In genomic region chr3:95315844-95316550, GRCm38 (mm10) we compare ENCODE assay signal across 8 mouse cellular contexts. TPM values are rescaled to one million over a fixed set of nuclear protein-coding genes. Genes with fewer than 3 reads are reported as not detected.
DNase-seq lines count a peak whose midpoint lies in the region; ATAC-seq and TF ChIP-seq lines count a peak whose summit lies in the region.

No protein-coding gene starts in this region.

- no peaks in the 10 kb centered on the region for H3K9me3 ChIP-seq in forebrain, embryonic 13.5 days (replicated peaks)
- no peaks in the 10 kb centered on the region for H3K9me3 ChIP-seq in limb, embryonic 15.5 days
- H3K9me3 ChIP-seq in stomach, postnatal 0 days (ENCODE audit: control insufficient read depth, low read length) = no peaks in the 10 kb centered on the region

- no peak overlapping the region for H3K27ac ChIP-seq in thymus, adult 2 months (ENCODE audit: control insufficient read depth, insufficient read depth, low read length)
- H3K27ac ChIP-seq in forebrain, embryonic 13.5 days = peak overlapping the region; percentile 92
- H3K27ac ChIP-seq in limb, embryonic 15.5 days = peak overlapping the region; percentile 94
- peak overlapping the region; percentile 94 for H3K27ac ChIP-seq in stomach, postnatal 0 days (replicated peaks)

- peak; percentile 5; the same call in 1 of the 2 replicates for ATAC-seq in forebrain, embryonic 13.5 days
- no peak for ATAC-seq in limb, embryonic 15.5 days (ENCODE audit: insufficient number of reproducible peaks, low FRiP score, low TSS enrichment, low read depth)
- ATAC-seq in stomach, postnatal 0 days (ENCODE audit: low FRiP score, low TSS enrichment) = no peak

- peak overlapping the region; percentile 74 for H3K4me3 ChIP-seq in thymus, adult 2 months (ENCODE audit: control insufficient read depth, insufficient read depth, low read length)
- peak overlapping the region; percentile 89 for H3K4me3 ChIP-seq in forebrain, embryonic 13.5 days
- peak overlapping the region; percentile 94 for H3K4me3 ChIP-seq in limb, embryonic 15.5 days
- peak overlapping the region; percentile 95 for H3K4me3 ChIP-seq in stomach, postnatal 0 days (ENCODE audit: low read depth, low read length)

- no peak for TF ChIP-seq EP300 in stomach, postnatal 0 days (optimal IDR thresholded peaks at IDR 0.05)

- no peak for TF ChIP-seq CTCF in thymus, adult 2 months (IDR thresholded peaks at IDR 0.05; ENCODE audit: borderline replicate concordance, control insufficient read depth, extremely low read depth, insufficient read depth, low read length, poor library complexity)
- no peak for TF ChIP-seq CTCF in stomach, postnatal 0 days (IDR thresholded peaks at IDR 0.05; ENCODE audit: low read depth)

- 15% methylated on average over 9 of the region's 9 CpGs for WGBS in thymus, adult 2 months
- WGBS in forebrain, embryonic 13.5 days = 11% methylated on average over 9 of the region's 9 CpGs
- WGBS in limb, embryonic 15.5 days = 11% methylated on average over 9 of the region's 9 CpGs
- 11% methylated on average over 9 of the region's 9 CpGs for WGBS in stomach, postnatal 0 days

- no peak for TF ChIP-seq POLR2A in thymus, adult 2 months (IDR thresholded peaks at IDR 0.05; ENCODE audit: control insufficient read depth, extremely low read depth, insufficient read depth, low read length, poor library complexity)

- peak overlapping the region; percentile 76 for H3K4me2 ChIP-seq in forebrain, embryonic 13.5 days
- peak overlapping the region; percentile 67 for H3K4me2 ChIP-seq in limb, embryonic 15.5 days
- H3K4me2 ChIP-seq in stomach, postnatal 0 days (replicated peaks; ENCODE audit: low read depth) = peak overlapping the region; percentile 75

- H3K9ac ChIP-seq in forebrain, embryonic 13.5 days = peak overlapping the region; percentile 96
- peak overlapping the region; percentile 97 for H3K9ac ChIP-seq in limb, embryonic 15.5 days
- peak overlapping the region; percentile 97 for H3K9ac ChIP-seq in stomach, postnatal 0 days (ENCODE audit: low read length)

- peaks cover 23% of the 10 kb centered on the region for H3K4me1 ChIP-seq in thymus, adult 2 months (replicated peaks; ENCODE audit: control insufficient read depth, insufficient read depth, low read length)
- peaks cover 32% of the 10 kb centered on the region for H3K4me1 ChIP-seq in forebrain, embryonic 13.5 days
- peaks cover 36% of the 10 kb centered on the region for H3K4me1 ChIP-seq in limb, embryonic 15.5 days
- H3K4me1 ChIP-seq in stomach, postnatal 0 days (replicated peaks; ENCODE audit: control insufficient read depth, insufficient read depth) = peaks cover 12% of the 10 kb centered on the region; the same call in 1 of the 2 replicates

- intact Hi-C loops in gastrocnemius, postnatal 14 days (cut with DNase I; ENCODE audit: low total_unique reads) = no loop called here

- DNase-seq in thymus, adult 2 months = no peak
- DNase-seq in thymus, postnatal 14 days = no peak
- no peak for DNase-seq in stomach, postnatal 0 days (ENCODE audit: low spot score)
- DNase-seq in thymus, postnatal 36 days = no peak
- no peak for DNase-seq in gastrocnemius, postnatal 14 days
- DNase-seq in right cerebral cortex, postnatal 10 days (ENCODE audit: low spot score in 2 of 2) = no peak

- no peaks in the 10 kb centered on the region for H3K27me3 ChIP-seq in thymus, adult 2 months (ENCODE audit: control insufficient read depth, insufficient read depth, low read length)
- H3K27me3 ChIP-seq in forebrain, embryonic 13.5 days = no peaks in the 10 kb centered on the region
- no peaks in the 10 kb centered on the region for H3K27me3 ChIP-seq in limb, embryonic 15.5 days
- H3K27me3 ChIP-seq in stomach, postnatal 0 days (ENCODE audit: control insufficient read depth, insufficient read depth, low read length) = no peaks in the 10 kb centered on the region

- H3K36me3 ChIP-seq in thymus, adult 2 months (ENCODE audit: control insufficient read depth, insufficient read depth, low read length) = peaks cover 12% of the 10 kb centered on the region
- H3K36me3 ChIP-seq in forebrain, embryonic 13.5 days (ENCODE audit: poor library complexity, severe bottlenecking) = peaks cover 18% of the 10 kb centered on the region
- H3K36me3 ChIP-seq in limb, embryonic 15.5 days = peaks cover 17% of the 10 kb centered on the region
- H3K36me3 ChIP-seq in stomach, postnatal 0 days (ENCODE audit: control insufficient read depth, insufficient read depth, low read length) = peaks cover under 1% of the 10 kb centered on the region; the same call in 1 of the 2 replicates

RNA-seq across cellular contexts. Expression of gene Cers2, which starts 1.4 kb away (rescaled TPM):
- polyA plus RNA-seq in thymus, adult 2 months (2012; rRNA removed) = 129 and 140 TPM in 2 replicates
- 98.4 and 103 TPM in 2 replicates for polyA plus RNA-seq in forebrain, embryonic 13.5 days (2015; fragmentation: Nextera tagmentation; extraction: Ambion mirVana)
- polyA plus RNA-seq in limb, embryonic 15.5 days (2015; fragmentation: Nextera tagmentation; extraction: Ambion mirVana) = 154 and 157 TPM in 2 replicates
- polyA plus RNA-seq in stomach, postnatal 0 days (2015; fragmentation: Nextera tagmentation; extraction: Ambion mirVana) = 75.0 and 80.3 TPM in 2 replicates
- total RNA-seq in gastrocnemius, postnatal 14 days (2021) = 10 to 100 TPM; 27.8 to 33.2 TPM

RNA-seq across cellular contexts. Expression of gene Anxa9, which starts 9.0 kb away (rescaled TPM):
- 1.4 and 1.5 TPM in 2 replicates for polyA plus RNA-seq in thymus, adult 2 months (2012; rRNA removed)
- 0.52 and 1.1 TPM in 2 replicates for polyA plus RNA-seq in forebrain, embryonic 13.5 days (2015; fragmentation: Nextera tagmentation; extraction: Ambion mirVana)
- 12.5 and 15.1 TPM in 2 replicates for polyA plus RNA-seq in limb, embryonic 15.5 days (2015; fragmentation: Nextera tagmentation; extraction: Ambion mirVana)
- polyA plus RNA-seq in stomach, postnatal 0 days (2015; fragmentation: Nextera tagmentation; extraction: Ambion mirVana) = 57.2 and 63.1 TPM in 2 replicates
- total RNA-seq in gastrocnemius, postnatal 14 days (2021) = under 1 TPM; 0.18 to 0.27 TPM

RNA-seq across cellular contexts. Expression of gene Prune1, which starts 34.1 kb away (rescaled TPM):
- 17.2 and 18.5 TPM in 2 replicates for polyA plus RNA-seq in thymus, adult 2 months (2012; rRNA removed)
- 28.4 and 32.7 TPM in 2 replicates for polyA plus RNA-seq in forebrain, embryonic 13.5 days (2015; fragmentation: Nextera tagmentation; extraction: Ambion mirVana)
- 22.7 and 31.6 TPM in 2 replicates for polyA plus RNA-seq in limb, embryonic 15.5 days (2015; fragmentation: Nextera tagmentation; extraction: Ambion mirVana)
- 10.1 and 11.7 TPM in 2 replicates for polyA plus RNA-seq in stomach, postnatal 0 days (2015; fragmentation: Nextera tagmentation; extraction: Ambion mirVana)
- 10 to 100 TPM; 35.3 to 35.6 TPM for total RNA-seq in gastrocnemius, postnatal 14 days (2021)

RNA-seq across cellular contexts. Expression of gene Mindy1, which starts 34.9 kb away (rescaled TPM):
- polyA plus RNA-seq in thymus, adult 2 months (2012; rRNA removed) = 50.3 and 50.4 TPM in 2 replicates
- polyA plus RNA-seq in forebrain, embryonic 13.5 days (2015; fragmentation: Nextera tagmentation; extraction: Ambion mirVana) = 39.6 and 40.0 TPM in 2 replicates
- 49.8 and 53.1 TPM in 2 replicates for polyA plus RNA-seq in limb, embryonic 15.5 days (2015; fragmentation: Nextera tagmentation; extraction: Ambion mirVana)
- 55.9 and 64.1 TPM in 2 replicates for polyA plus RNA-seq in stomach, postnatal 0 days (2015; fragmentation: Nextera tagmentation; extraction: Ambion mirVana)
- 10 to 100 TPM; 19.6 to 22.5 TPM for total RNA-seq in gastrocnemius, postnatal 14 days (2021)

RNA-seq across cellular contexts. Expression of gene Setdb1, which starts 41.0 kb away (rescaled TPM):
- 30.7 and 31.8 TPM in 2 replicates for polyA plus RNA-seq in thymus, adult 2 months (2012; rRNA removed)
- 45.4 and 51.8 TPM in 2 replicates for polyA plus RNA-seq in forebrain, embryonic 13.5 days (2015; fragmentation: Nextera tagmentation; extraction: Ambion mirVana)
- polyA plus RNA-seq in limb, embryonic 15.5 days (2015; fragmentation: Nextera tagmentation; extraction: Ambion mirVana) = 35.9 and 36.9 TPM in 2 replicates
- 8.6 and 9.2 TPM in 2 replicates for polyA plus RNA-seq in stomach, postnatal 0 days (2015; fragmentation: Nextera tagmentation; extraction: Ambion mirVana)
- total RNA-seq in gastrocnemius, postnatal 14 days (2021) = 10 to 100 TPM; 10.4 to 12.8 TPM
